Mouse (Mus musculus) midbrain, postnatal 0 days (tissue): ENCODE measurements around the gene Rpl3l. TPM values are rescaled to one million over a fixed set of nuclear protein-coding genes. Genes with fewer than 3 reads are reported as not detected.

Source experiments
- ATAC-seq: fragments of 200-750 bp; cut with Nextera tagmentation; 2 replicates; pipeline ENCODE4 v1.8.0; 2017; ENCODE audit warnings: moderate number of reproducible peaks, mild to moderate bottlenecking, moderate TSS enrichment, moderate library complexity; ENCODE audit not compliant: low FRiP score
- DNase-seq: peaks from one replicate; pipeline ENCODE4 v3.0.0-alpha.2; 2015; ENCODE audit warnings: low spot score
- H3K27ac ChIP-seq: fragments of 300-500 bp; sonication (generic); 2 replicates; pipeline ENCODE4 v1.5.1; 2014; ENCODE audit warnings: low read depth, mild to moderate bottlenecking, low read length, mixed read lengths
- H3K27me3 ChIP-seq: fragments of 300-500 bp; sonication (generic); 2 replicates; pipeline ENCODE4 v1.6.1; 2014; ENCODE audit warnings: low read length, control low read depth, mixed read lengths; ENCODE audit not compliant: insufficient read depth
- H3K36me3 ChIP-seq: fragments of 300-500 bp; sonication (generic); 2 replicates; pipeline ENCODE4 v1.6.1; 2014; ENCODE audit warnings: low read length, control low read depth, mixed read lengths; ENCODE audit not compliant: insufficient read depth
- H3K4me1 ChIP-seq: fragments of 300-500 bp; sonication (generic); 2 replicates; pipeline ENCODE4 v1.6.1; 2014; ENCODE audit warnings: mild to moderate bottlenecking, control low read depth, antibody characterized with exemption, low read length, mixed read lengths; ENCODE audit not compliant: insufficient read depth
- H3K4me2 ChIP-seq: fragments of 300-500 bp; sonication (generic); 2 replicates; pipeline ENCODE4 v1.6.1; 2014; ENCODE audit warnings: low read depth, mild to moderate bottlenecking, low read length, mixed read lengths; ENCODE audit not compliant: poor library complexity, severe bottlenecking
- H3K4me3 ChIP-seq: fragments of 300-500 bp; sonication (generic); 2 replicates; pipeline ENCODE4 v1.5.1; 2014; ENCODE audit warnings: low read depth, mild to moderate bottlenecking, low read length, moderate library complexity
- H3K9ac ChIP-seq: fragments of 300-500 bp; sonication (generic); replicated peaks from 2 replicates; pipeline ENCODE4 v1.6.1; 2014; ENCODE audit warnings: mild to moderate bottlenecking, low read length, moderate library complexity, mixed read lengths; ENCODE audit not compliant: poor library complexity, severe bottlenecking
- H3K9me3 ChIP-seq: fragments of 300-500 bp; sonication (generic); 2 replicates; pipeline ENCODE4 v1.6.1; 2016; ENCODE audit warnings: low read length, control low read depth
- CTCF ChIP-seq: IDR thresholded peaks from 2 replicates; pipeline ENCODE4 v1.5.1; 2016; ENCODE audit warnings: antibody characterized with exemption, mild to moderate bottlenecking
- WGBS: fragments of 180-500 bp; shearing (Covaris S2); extraction: QIAGEN DNeasy Blood & Tissue Kit; methylation state at CpG from one replicate; pipeline ENCODE4 v1.1.7; 2014; 5-methylcytosine and 5-hydroxymethylcytosine counted together
- polyA plus RNA-seq: library from polyadenylated mRNA; unstranded; fragments of >200 nt; fragmentation: Nextera tagmentation; extraction: Ambion mirVana; gene quantifications from 2 replicates; pipeline ENCODE4 v1.2.1, GENCODE M21; 2015
- total RNA-seq: library from RNA; depleted of rRNA; stranded (reverse); fragments of >200 nt; gene quantifications from 2 replicates; pipeline ENCODE4 v1.2.3, GENCODE M21; 2014; rRNA removed

Rpl3l gene
- total and polyA plus RNA-seq, 2 experiments from 2014 or later: 0.37 TPM; not detected in 1

DNA sequence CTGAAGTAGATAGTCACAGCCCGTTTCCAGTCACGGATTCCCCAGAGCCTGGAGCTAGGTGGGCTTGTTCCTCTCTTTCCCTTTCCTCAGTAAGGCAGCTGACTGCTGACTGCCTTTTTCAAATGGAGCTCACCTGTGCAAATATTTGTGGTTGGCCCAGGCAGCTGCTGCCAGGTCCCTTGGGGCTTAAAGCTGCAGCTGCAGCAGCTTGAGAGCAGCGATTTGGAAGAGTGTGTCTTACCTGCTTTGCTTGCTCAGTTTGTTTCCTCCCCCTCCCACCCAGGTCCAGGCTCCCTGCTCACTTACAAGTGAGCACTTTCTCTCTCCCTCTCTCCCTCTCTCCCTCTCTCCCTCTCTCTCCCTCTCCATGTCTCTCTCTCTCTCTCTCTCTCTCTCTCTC lies 41.5 kb downstream of the Rpl3l start:
- ATAC-seq (no peak), DNase-seq (no peak)

DNA sequence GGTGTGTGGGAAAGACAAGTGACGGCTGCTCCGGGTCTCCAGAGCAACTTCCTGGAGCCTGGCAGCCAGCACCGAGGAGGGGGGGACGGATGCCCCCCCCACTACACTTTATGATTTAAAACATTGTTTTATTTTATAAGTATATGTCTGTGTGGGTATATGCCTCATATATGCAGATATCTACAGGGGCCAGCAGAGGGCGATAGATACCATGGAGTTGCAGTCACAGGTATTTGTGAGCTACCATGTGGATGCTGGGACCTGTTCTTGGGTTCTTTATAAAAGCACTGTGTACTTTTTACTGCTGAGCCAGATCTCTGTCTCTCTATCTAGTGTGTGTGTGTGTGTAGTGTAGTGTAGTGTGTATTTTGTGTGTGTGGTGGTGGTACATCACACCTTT lies 45.6 kb downstream of the Rpl3l start:
- Histone ChIP-seq H3K9me3 (0 out of 2 replicates have a peak, but pooled peaks cover 4% of the 10 kb centered on the region), H3K27me3 (no peaks in the 10 kb centered on the region), H3K4me3 (no peak overlapping the region), H3K9ac (no peak overlapping the region), H3K4me1 (no peaks in the 10 kb centered on the region), H3K4me2 (no peak overlapping the region), H3K27ac (no peak overlapping the region), H3K36me3 (no peaks in the 10 kb centered on the region)
- peak; percentile 27; the same call in 1 of the 2 replicates for TF ChIP-seq CTCF
- ATAC-seq (no peak), DNase-seq (no peak)
- 81% methylated on average over 5 of the region's 5 CpGs for WGBS

More for the DNA sequence above, 41.5 kb downstream of the Rpl3l start:
- no peak overlapping the region for H3K4me3 ChIP-seq
- H3K9ac ChIP-seq: no peak overlapping the region
- no peaks in the 10 kb centered on the region for H3K36me3 ChIP-seq
- no peaks in the 10 kb centered on the region for H3K4me1 ChIP-seq
- H3K27me3 ChIP-seq: no peaks in the 10 kb centered on the region
- no peak overlapping the region for H3K27ac ChIP-seq
- WGBS: 45% methylated on average over 3 of the region's 3 CpGs
- no peak overlapping the region for H3K4me2 ChIP-seq
- TF ChIP-seq CTCF: no peak
- H3K9me3 ChIP-seq: 0 out of 2 replicates have a peak, but pooled peaks cover 4% of the 10 kb centered on the region

DNA sequence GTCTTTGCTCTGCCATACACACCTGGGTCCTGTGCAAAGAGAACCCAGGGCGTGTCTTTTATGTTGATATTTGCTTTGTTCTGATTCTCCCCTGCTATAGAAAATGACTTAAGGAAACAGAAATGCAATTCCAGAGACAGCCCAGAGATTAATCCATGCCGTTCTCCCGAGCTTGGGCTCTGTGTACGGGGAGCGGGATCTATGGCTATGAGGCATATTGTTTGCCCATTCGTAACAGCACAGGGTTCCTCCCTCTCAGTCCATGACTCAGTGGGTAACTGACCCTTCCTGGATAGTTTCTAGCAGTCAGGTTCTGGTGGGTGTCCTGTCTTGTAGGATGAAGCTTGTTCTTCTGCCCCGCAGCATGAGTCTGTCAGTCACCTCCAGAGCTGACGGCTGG lies 47.6 kb downstream of the Rpl3l start:
- Histone ChIP-seq H3K4me3 (no peak overlapping the region), H3K36me3 (no peaks in the 10 kb centered on the region), H3K27ac (no peak overlapping the region), H3K9me3 (0 out of 2 replicates have a peak, but pooled peaks cover 4% of the 10 kb centered on the region), H3K4me2 (no peak overlapping the region), H3K9ac (no peak overlapping the region), H3K27me3 (no peaks in the 10 kb centered on the region), H3K4me1 (no peaks in the 10 kb centered on the region)
- DNase-seq (no peak), ATAC-seq (no peak)
- no peak for TF ChIP-seq CTCF
- WGBS: 85% methylated on average over 8 of the region's 8 CpGs

DNA sequence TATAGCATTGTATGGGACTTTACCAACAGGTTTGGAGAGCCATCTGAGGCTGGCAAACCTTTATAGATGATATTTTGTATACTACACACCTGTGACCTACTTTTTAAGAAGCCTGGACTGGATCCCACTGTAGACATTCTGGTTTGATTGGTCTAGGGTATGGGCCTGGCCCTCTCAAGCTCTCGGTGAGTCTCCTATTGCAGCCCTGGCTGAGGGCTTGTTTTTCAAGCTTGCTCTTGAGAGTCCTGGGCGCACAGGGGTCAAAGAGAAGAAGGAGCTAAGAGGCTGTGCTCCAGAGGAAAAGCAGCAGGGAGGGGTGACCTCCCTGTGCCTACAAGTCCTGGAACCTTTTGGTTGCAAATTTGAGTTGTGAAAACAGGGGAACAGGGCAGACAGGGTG lies 49.5 kb downstream of the Rpl3l start:
- no peak for DNase-seq
- no peak overlapping the region for H3K4me2 ChIP-seq
- H3K9ac ChIP-seq: no peak overlapping the region
- 0 out of 2 replicates have a peak, but pooled peaks cover 4% of the 10 kb centered on the region for H3K9me3 ChIP-seq
- H3K27ac ChIP-seq: no peak overlapping the region
- WGBS: 82% methylated on average over 2 of the region's 2 CpGs
- H3K36me3 ChIP-seq: no peaks in the 10 kb centered on the region
- ATAC-seq: no peak
- H3K27me3 ChIP-seq: no peaks in the 10 kb centered on the region
- TF ChIP-seq CTCF: no peak
- no peaks in the 10 kb centered on the region for H3K4me1 ChIP-seq
- H3K4me3 ChIP-seq: no peak overlapping the region

DNA sequence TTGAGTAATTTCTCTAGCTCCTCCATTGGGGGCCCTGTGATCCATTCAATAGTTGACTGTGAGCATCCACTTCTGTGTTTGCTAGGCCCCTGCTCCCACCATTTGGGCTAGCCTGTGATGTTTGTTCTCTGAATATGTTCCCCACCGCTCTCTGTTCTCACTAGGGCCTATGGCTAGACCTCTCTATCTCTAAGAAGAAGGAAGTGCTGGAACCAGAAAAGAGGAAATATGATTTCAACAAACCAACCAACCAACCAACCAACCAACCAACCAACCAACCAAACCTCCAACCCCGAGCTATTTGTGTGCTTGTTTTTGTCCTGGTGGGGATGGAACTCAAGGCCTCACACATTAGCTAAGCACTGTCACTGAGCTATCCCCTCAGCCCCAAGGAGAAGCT lies 53.2 kb downstream of the Rpl3l start:
- WGBS: 82% methylated on average over 2 of the region's 2 CpGs
- H3K9me3 ChIP-seq: no peaks in the 10 kb centered on the region
- H3K4me3 ChIP-seq: no peak overlapping the region
- no peak overlapping the region for H3K27ac ChIP-seq
- no peaks in the 10 kb centered on the region for H3K27me3 ChIP-seq
- no peaks in the 10 kb centered on the region for H3K36me3 ChIP-seq
- TF ChIP-seq CTCF: no peak
- DNase-seq: no peak
- no peak overlapping the region for H3K9ac ChIP-seq
- no peaks in the 10 kb centered on the region for H3K4me1 ChIP-seq
- no peak for ATAC-seq
- H3K4me2 ChIP-seq: no peak overlapping the region

Other genes with a start within 250 kb of the Rpl3l start
- gene Mlst8, start 248.7 kb upstream of the Rpl3l start, total RNA-seq: 51.8 and 60.8 TPM in 2 replicates
- 28.4 and 29.5 TPM in 2 replicates for gene Mlst8, start 248.7 kb upstream of the Rpl3l start, polyA plus RNA-seq
- 151 and 153 TPM in 2 replicates for gene Caskin1, start 239.2 kb upstream of the Rpl3l start, total RNA-seq
- gene Caskin1, start 239.2 kb upstream of the Rpl3l start, polyA plus RNA-seq: 43.9 and 47.5 TPM in 2 replicates
- 175 and 179 TPM in 2 replicates for gene Traf7, start 199.9 kb upstream of the Rpl3l start, total RNA-seq
- gene Traf7, start 199.9 kb upstream of the Rpl3l start, polyA plus RNA-seq: 71.4 and 73.6 TPM in 2 replicates
- 4.4 and 7.6 TPM in 2 replicates for gene Rab26, start 193.6 kb upstream of the Rpl3l start, total RNA-seq
- gene Rab26, start 193.6 kb upstream of the Rpl3l start, polyA plus RNA-seq: 15.5 and 17.7 TPM in 2 replicates
- 73.6 and 84.3 TPM in 2 replicates for gene Pkd1, start 178.0 kb upstream of the Rpl3l start, total RNA-seq
- 13.6 and 14.5 TPM in 2 replicates for gene Pkd1, start 178.0 kb upstream of the Rpl3l start, polyA plus RNA-seq
- 106 and 114 TPM in 2 replicates for gene Tsc2, start 95.2 kb upstream of the Rpl3l start, total RNA-seq
- gene Tsc2, start 95.2 kb upstream of the Rpl3l start, polyA plus RNA-seq: 56.6 and 61.7 TPM in 2 replicates
- 4.5 and 6.2 TPM in 2 replicates for gene Nthl1, start 95.1 kb upstream of the Rpl3l start, total RNA-seq
- gene Nthl1, start 95.1 kb upstream of the Rpl3l start, polyA plus RNA-seq: 6.0 and 7.2 TPM in 2 replicates
- 61.7 and 62.8 TPM in 2 replicates for gene Slc9a3r2, start 77.5 kb upstream of the Rpl3l start, total RNA-seq
- 52.1 and 52.7 TPM in 2 replicates for gene Slc9a3r2, start 77.5 kb upstream of the Rpl3l start, polyA plus RNA-seq
- not detected in 2 replicates for gene Npw, start 69.4 kb upstream of the Rpl3l start, total RNA-seq
- 0.59 and 0.86 TPM in 2 replicates for gene Npw, start 69.4 kb upstream of the Rpl3l start, polyA plus RNA-seq
- gene Zfp598, start 58.1 kb upstream of the Rpl3l start, total RNA-seq: 36.4 and 40.0 TPM in 2 replicates
- 15.7 and 16.4 TPM in 2 replicates for gene Zfp598, start 58.1 kb upstream of the Rpl3l start, polyA plus RNA-seq
- 330 and 376 TPM in 2 replicates for gene Syngr3, start 37.9 kb upstream of the Rpl3l start, total RNA-seq
- gene Syngr3, start 37.9 kb upstream of the Rpl3l start, polyA plus RNA-seq: 334 and 375 TPM in 2 replicates
- gene Gfer, start 31.7 kb upstream of the Rpl3l start, total RNA-seq: 28.0 and 44.3 TPM in 2 replicates
- gene Gfer, start 31.7 kb upstream of the Rpl3l start, polyA plus RNA-seq: 36.7 and 39.4 TPM in 2 replicates
- 7.2 and 11.1 TPM in 2 replicates for gene Noxo1, start 31.6 kb upstream of the Rpl3l start, total RNA-seq
- gene Noxo1, start 31.6 kb upstream of the Rpl3l start, polyA plus RNA-seq: 1.9 and 2.1 TPM in 2 replicates
- gene Tbl3, start 20.2 kb upstream of the Rpl3l start, total RNA-seq: 44.0 and 56.4 TPM in 2 replicates
- gene Tbl3, start 20.2 kb upstream of the Rpl3l start, polyA plus RNA-seq: 38.2 and 46.7 TPM in 2 replicates
- gene Rnf151, start 9.8 kb upstream of the Rpl3l start, total RNA-seq: not detected in 2 replicates
- gene Rnf151, start 9.8 kb upstream of the Rpl3l start, polyA plus RNA-seq: not detected in 2 replicates
- gene Rps2, start 9.7 kb upstream of the Rpl3l start, total RNA-seq: 2,209 and 2,389 TPM in 2 replicates
- gene Rps2, start 9.7 kb upstream of the Rpl3l start, polyA plus RNA-seq: 749 and 802 TPM in 2 replicates
- 150 and 170 TPM in 2 replicates for gene Ndufb10, start 3.3 kb upstream of the Rpl3l start, total RNA-seq
- 344 and 349 TPM in 2 replicates for gene Ndufb10, start 3.3 kb upstream of the Rpl3l start, polyA plus RNA-seq
- 9.6 and 14.1 TPM in 2 replicates for gene Msrb1, start 8.8 kb downstream of the Rpl3l start, total RNA-seq
- gene Msrb1, start 8.8 kb downstream of the Rpl3l start, polyA plus RNA-seq: 20.6 and 22.6 TPM in 2 replicates
- gene Hs3st6, start 25.2 kb downstream of the Rpl3l start, total RNA-seq: 0.49 TPM in 1 of 2 replicates, not detected in the other
- 0.22 and 0.50 TPM in 2 replicates for gene Hs3st6, start 25.2 kb downstream of the Rpl3l start, polyA plus RNA-seq
- gene Meiob, start 76.5 kb downstream of the Rpl3l start, total RNA-seq: not detected in 2 replicates
- gene Meiob, start 76.5 kb downstream of the Rpl3l start, polyA plus RNA-seq: 0.12 TPM in 1 of 2 replicates, not detected in the other
- gene Hagh, start 112.3 kb downstream of the Rpl3l start, total RNA-seq: 73.6 and 119 TPM in 2 replicates
- gene Hagh, start 112.3 kb downstream of the Rpl3l start, polyA plus RNA-seq: 74.0 and 79.5 TPM in 2 replicates
- 11.7 and 14.0 TPM in 2 replicates for gene Fahd1, start 122.5 kb downstream of the Rpl3l start, total RNA-seq
- 18.2 and 20.8 TPM in 2 replicates for gene Fahd1, start 122.5 kb downstream of the Rpl3l start, polyA plus RNA-seq
- 0.28 TPM in 1 of 2 replicates, not detected in the other for gene Igfals, start 138.2 kb downstream of the Rpl3l start, total RNA-seq
- gene Igfals, start 138.2 kb downstream of the Rpl3l start, polyA plus RNA-seq: 0.31 TPM in 1 of 2 replicates, not detected in the other
- gene Nubp2, start 158.5 kb downstream of the Rpl3l start, total RNA-seq: 39.6 and 60.2 TPM in 2 replicates
- 55.8 and 63.9 TPM in 2 replicates for gene Nubp2, start 158.5 kb downstream of the Rpl3l start, polyA plus RNA-seq
- gene Spsb3, start 158.8 kb downstream of the Rpl3l start, total RNA-seq: 87.5 and 105 TPM in 2 replicates
- 100 and 110 TPM in 2 replicates for gene Spsb3, start 158.8 kb downstream of the Rpl3l start, polyA plus RNA-seq
- 29.7 and 31.7 TPM in 2 replicates for gene Eme2, start 167.3 kb downstream of the Rpl3l start, total RNA-seq
- 20.2 and 22.5 TPM in 2 replicates for gene Eme2, start 167.3 kb downstream of the Rpl3l start, polyA plus RNA-seq
- 43.8 and 46.1 TPM in 2 replicates for gene Mrps34, start 167.3 kb downstream of the Rpl3l start, total RNA-seq
- 128 and 131 TPM in 2 replicates for gene Mrps34, start 167.3 kb downstream of the Rpl3l start, polyA plus RNA-seq
- 54.4 and 65.3 TPM in 2 replicates for gene Nme3, start 168.7 kb downstream of the Rpl3l start, total RNA-seq
- gene Nme3, start 168.7 kb downstream of the Rpl3l start, polyA plus RNA-seq: 98.3 and 105 TPM in 2 replicates
- gene Mapk8ip3, start 209.2 kb downstream of the Rpl3l start, total RNA-seq: 153 and 168 TPM in 2 replicates
- 70.5 and 72.5 TPM in 2 replicates for gene Mapk8ip3, start 209.2 kb downstream of the Rpl3l start, polyA plus RNA-seq
- gene Jpt2, start 232.9 kb downstream of the Rpl3l start, total RNA-seq: 60.7 and 61.0 TPM in 2 replicates
- gene Jpt2, start 232.9 kb downstream of the Rpl3l start, polyA plus RNA-seq: 64.5 and 66.7 TPM in 2 replicates